Mouse (Mus musculus) left cerebral cortex, adult 11 months (tissue): Measurements from ENCODE around the gene Cox19.
A peak's percentile ranks its signal among the peaks of the same experiment; 100 is the strongest.

ENCODE experiments used
- DNase-seq: peaks from one replicate; pipeline ENCODE4 v3.0.0; 2022; ENCODE audit warnings: low spot score

The Cox19 gene

GRCm38 (mm10) chr5:139327634-139328020 lies 23.6 kb downstream of the Cox19 start:
- DNase-seq, result no peak

GRCm38 (mm10) chr5:139326986-139327633 lies 24.1 kb downstream of the Cox19 start:
- no peak for DNase-seq

DNA sequence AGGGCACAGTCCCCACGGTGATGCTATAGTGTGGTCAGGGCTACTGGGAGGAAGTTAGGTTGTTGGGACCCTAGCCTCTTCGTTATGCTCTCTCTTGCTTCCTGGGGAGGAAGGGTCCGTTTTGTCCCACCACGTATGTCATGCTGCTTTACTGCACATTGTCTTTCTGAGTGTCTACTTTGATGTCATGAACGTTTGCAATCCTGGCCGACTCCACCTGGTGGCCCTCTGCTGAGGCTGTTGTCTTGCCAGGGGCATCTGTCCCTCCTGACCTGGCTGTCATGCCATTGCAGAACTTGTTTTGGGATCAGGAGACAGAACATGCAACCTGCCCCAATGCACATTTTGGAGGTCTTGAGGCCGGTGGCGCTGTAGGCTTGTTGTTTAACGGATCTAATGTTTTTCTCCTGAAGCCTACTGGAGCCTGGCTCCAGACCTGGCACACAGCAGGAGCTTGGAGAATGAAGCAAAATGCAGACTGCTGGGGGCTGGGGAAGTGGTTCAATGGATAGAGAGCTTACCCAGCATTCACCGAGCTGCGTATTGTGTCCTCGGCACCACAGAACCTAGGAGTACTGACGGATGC lies 25.0 kb downstream of the Cox19 start:
- DNase-seq, result no peak

DNA sequence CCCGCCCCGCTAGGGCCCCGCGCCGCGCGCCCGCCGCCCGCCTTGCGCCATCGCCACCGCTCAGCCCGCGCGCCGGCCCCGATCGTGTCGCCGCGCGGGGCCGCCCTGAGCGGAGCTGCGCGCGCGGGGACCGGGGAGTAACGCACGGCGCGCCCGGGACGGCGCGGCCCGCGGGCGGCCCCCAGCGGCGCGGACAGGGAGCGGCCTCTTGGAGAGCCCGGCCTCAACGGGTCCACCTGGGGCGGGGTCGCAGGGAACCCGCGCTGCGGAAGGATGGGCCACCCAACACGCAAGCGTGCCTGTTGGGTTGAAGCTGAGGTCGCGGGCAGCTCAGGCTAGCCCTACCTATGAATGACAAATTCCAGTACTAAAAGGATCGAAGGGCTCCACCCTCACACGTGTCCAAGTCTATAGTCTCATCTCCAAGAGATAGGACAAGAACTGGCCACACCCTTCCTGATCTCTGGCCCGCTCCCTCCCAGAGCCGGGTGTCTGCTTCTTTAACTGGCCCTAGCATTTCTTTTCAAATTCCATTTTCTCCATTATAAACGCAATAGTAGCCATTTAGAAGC lies 25.7 kb downstream of the Cox19 start, which contains the start of gene Adap1:
TSS of gene Adap1 (minus strand) at position 228 of the 572 bp plus-strand sequence.
- peak; percentile 57 for DNase-seq

DNA sequence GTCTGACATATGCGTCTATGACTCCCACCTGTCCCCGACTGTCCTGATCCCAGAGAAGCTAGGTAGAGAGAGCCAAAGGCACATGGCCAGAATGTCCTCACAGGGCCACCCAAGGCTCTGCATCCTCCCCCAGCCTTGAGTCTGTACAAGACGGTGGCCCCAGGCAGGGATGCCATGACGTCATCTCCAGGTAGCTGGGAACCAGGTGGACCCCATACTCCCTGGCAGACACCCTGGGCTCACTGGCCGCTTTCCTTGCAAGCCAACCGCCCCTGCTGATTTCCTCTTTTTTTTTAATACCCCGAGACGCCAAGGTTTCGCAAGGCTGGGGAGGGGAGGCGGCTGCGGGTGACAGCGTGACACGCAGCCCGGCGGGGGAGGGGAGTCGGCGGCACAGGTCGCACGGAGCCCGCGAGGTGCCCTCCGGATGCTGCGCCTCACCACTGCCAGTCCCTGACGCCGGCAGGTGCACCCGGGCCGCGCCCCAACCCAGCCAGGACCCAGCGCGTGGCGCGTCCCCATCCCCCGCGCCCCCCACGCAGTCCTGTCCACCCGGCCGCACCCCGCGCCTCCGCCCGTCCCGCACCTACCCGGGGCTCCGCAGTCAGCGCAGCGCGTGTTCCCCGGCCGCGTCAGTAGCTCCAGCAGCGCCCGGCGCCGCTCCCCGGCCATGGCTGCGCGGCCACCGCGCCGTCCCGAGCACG lies 26.4 kb downstream of the Cox19 start:
- no peak for DNase-seq

- peak; percentile 50 for DNase-seq
Measured at GRCm38 (mm10) chr5:139324045-139324491, 27.1 kb downstream of the Cox19 start.

GRCm38 (mm10) chr5:139323260-139323924 lies 27.8 kb downstream of the Cox19 start:
- DNase-seq, result no peak

GRCm38 (mm10) chr5:139321331-139321730 lies 29.9 kb downstream of the Cox19 start:
- no peak for DNase-seq

- DNase-seq, result no peak
Measured at GRCm38 (mm10) chr5:139320424-139320823, 30.8 kb downstream of the Cox19 start.

DNA sequence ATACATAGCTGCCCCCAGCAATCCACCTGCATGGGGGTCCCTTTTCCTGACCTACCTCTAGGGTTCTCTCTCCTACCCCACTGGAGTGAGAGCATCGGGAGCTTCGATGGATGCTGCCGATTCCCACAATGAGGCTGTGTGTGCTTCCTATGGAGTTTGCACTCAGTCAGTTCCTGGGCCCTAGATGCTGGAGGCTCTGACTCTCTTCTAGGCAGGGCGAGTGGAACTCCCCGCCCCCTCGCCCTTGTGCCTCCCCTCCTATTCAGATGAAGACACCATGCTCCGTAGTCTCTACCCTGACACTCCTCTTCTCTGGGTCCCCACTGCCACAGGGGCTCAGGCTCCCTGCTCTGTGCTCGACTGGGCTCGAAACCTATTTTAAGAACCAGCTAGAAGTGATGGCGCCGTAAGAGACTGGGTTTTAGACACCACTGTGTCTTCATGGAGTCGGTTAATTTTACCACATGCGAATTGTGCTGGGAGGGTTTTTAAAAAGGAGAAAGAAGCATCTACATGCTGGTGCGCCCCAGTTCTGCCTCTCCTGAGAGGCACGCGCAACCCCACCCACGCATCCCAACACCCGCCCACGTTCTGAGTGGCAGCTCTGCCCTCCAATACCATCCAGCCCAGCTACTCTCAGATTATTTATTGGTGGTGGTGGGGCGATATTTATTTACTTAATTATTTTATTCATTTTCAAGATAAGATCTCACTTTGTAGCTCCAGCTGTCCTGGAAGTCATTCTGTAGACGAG lies 33.3 kb downstream of the Cox19 start:
- peak; percentile 49 for DNase-seq

DNA sequence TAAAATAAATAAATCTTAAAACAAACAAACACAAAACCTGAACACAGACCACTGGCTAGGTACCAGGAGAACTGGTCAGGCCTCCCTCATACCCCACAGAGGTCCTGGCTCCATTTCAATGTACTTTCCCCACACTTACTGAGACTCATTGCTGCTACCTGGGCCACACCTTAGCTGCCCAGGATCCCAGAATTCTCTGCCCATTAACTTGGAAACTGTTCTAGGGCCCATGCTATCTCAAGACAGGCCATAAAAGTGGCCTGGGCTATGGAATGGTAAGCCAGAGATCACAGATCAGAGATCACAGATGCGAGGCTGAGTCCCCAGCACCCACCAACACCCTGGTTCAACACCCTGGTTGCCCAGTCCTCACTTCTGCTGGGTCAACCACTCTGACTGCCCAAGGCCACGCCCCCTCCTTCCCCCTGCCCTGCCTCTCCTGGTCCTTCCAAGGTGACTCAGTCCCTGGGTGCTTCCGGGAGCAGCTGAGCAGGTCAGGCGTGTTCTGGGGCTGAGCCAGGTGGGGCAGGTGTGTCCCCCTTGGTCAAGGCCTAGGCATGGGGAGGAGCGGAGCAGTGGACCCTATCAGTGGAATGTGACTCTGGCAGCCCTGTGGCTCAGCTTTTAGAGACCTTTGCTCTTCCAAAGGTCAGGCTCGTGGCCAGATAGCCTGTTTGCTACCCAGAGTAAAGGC lies 34.1 kb downstream of the Cox19 start:
- no peak for DNase-seq

- DNase-seq, result no peak
Measured at GRCm38 (mm10) chr5:139314941-139315642, 36.1 kb downstream of the Cox19 start.

- no peak for DNase-seq
Measured at GRCm38 (mm10) chr5:139313536-139313935, 37.7 kb downstream of the Cox19 start.

GRCm38 (mm10) chr5:139311822-139312221 lies 39.4 kb downstream of the Cox19 start:
- no peak for DNase-seq

DNA sequence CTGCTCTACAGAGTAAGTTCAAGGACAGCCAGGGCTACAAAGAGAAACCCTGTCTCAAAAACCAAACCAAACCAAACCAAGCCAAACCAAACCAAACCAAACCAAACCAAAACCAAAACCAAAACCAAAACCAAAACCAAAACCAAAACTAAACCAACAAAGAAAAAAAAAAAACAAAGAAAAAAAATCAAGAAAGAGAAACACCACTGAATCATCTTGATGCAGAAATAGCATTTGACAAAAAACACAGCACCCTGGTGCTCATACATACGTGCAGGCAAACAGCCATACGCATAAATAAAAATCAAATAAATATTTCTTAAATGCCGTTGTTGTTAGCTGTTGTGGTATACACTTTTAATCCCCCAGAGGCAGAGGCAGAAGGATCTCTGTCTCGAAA lies 40.7 kb downstream of the Cox19 start:
- no peak for DNase-seq

DNA sequence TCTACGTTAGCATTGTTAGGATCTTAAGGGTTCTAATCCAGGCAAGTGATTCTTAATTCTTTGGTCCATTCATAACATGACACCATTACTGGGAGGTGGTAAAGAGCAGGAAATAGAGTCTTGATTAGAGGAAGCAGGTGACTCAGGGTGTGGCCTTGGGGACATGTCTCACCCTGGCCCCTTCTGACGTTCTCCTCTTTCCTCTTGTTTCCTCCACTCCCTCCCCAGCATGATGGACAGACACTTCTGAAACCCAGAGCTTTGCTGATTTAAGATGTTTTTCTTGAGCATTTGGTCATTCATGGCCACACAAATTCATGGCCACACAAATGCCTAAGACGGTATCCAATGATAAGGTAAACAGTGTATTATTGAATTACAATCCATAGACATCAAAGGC lies 41.3 kb downstream of the Cox19 start:
- no peak for DNase-seq

- DNase-seq, result no peak
Measured at GRCm38 (mm10) chr5:139303646-139304061, 47.6 kb downstream of the Cox19 start.

GRCm38 (mm10) chr5:139302101-139302500 lies 49.1 kb downstream of the Cox19 start:
- DNase-seq, result no peak

GRCm38 (mm10) chr5:139297745-139298144 lies 53.5 kb downstream of the Cox19 start:
- no peak for DNase-seq

- DNase-seq, result no peak
Measured at GRCm38 (mm10) chr5:139297092-139297491, 54.1 kb downstream of the Cox19 start.
